Mouse (Mus musculus) midbrain, embryonic 12.5 days (tissue): Measurements from ENCODE around the gene Abcb8. TPM values are rescaled to one million over a fixed set of nuclear protein-coding genes. Genes with fewer than 3 reads are reported as not detected.

Experiments used
- ATAC-seq: fragments of 200-750 bp; cut with Nextera tagmentation; 2 replicates; pipeline ENCODE4 v1.8.0; 2017; ENCODE audit warnings: low read depth, moderate TSS enrichment, moderate library complexity; ENCODE audit not compliant: low FRiP score
- H3K27ac ChIP-seq: fragments of 300-500 bp; sonication (generic); replicated peaks from 2 replicates; pipeline ENCODE4 v1.5.1; 2016; ENCODE audit warnings: mild to moderate bottlenecking
- H3K27me3 ChIP-seq: fragments of 300-500 bp; sonication (generic); 2 replicates; pipeline ENCODE4 v1.6.1; 2016; ENCODE audit warnings: mild to moderate bottlenecking
- H3K36me3 ChIP-seq: fragments of 300-500 bp; sonication (generic); 2 replicates; pipeline ENCODE4 v1.6.1; 2016
- H3K4me1 ChIP-seq: fragments of 300-500 bp; sonication (generic); 2 replicates; pipeline ENCODE4 v1.6.1; 2016
- H3K4me2 ChIP-seq: fragments of 300-500 bp; sonication (generic); replicated peaks from 2 replicates; pipeline ENCODE4 v1.6.1; 2016; ENCODE audit warnings: mild to moderate bottlenecking, moderate library complexity
- H3K4me3 ChIP-seq: fragments of 300-500 bp; sonication (generic); 2 replicates; pipeline ENCODE4 v1.5.1; 2016; ENCODE audit warnings: mild to moderate bottlenecking
- H3K9ac ChIP-seq: fragments of 300-500 bp; sonication (generic); replicated peaks from 2 replicates; pipeline ENCODE4 v1.6.1; 2016; ENCODE audit warnings: mild to moderate bottlenecking, moderate library complexity
- H3K9me3 ChIP-seq: fragments of 300-500 bp; sonication (generic); 2 replicates; pipeline ENCODE4 v1.6.1; 2016; ENCODE audit warnings: mild to moderate bottlenecking
- WGBS: fragments of 180-500 bp; shearing (Covaris S2); methylation state at CpG from one replicate; pipeline ENCODE4 v1.1.7; 2016; 5-methylcytosine and 5-hydroxymethylcytosine counted together
- polyA plus RNA-seq: library from polyadenylated mRNA; unstranded; fragments of >200 nt; fragmentation: Nextera tagmentation; extraction: Ambion mirVana; gene quantifications from 2 replicates; pipeline ENCODE4 v1.2.1, GENCODE M21; 2016

Gene Abcb8
- polyA plus RNA-seq, result 47.1 and 48.0 TPM in 2 replicates

GRCm38 (mm10) chr5:24393392-24393997, at the start of gene Abcb8:
Gene Abcb8, plus strand, starts transcription at chr5:24393663.
- Histone ChIP-seq H3K4me1 (peaks cover 11% of the 10 kb centered on the region), H3K4me3 (peak within 1 kb of the TSS; percentile 52), H3K36me3 (no peaks in the 10 kb centered on the region), H3K4me2 (peak within 1 kb of the TSS; percentile 48), H3K9me3 (no peaks in the 10 kb centered on the region), H3K27me3 (peaks cover 25% of the 10 kb centered on the region), H3K9ac (peak within 1 kb of the TSS; percentile 41), H3K27ac (peak within 1 kb of the TSS; percentile 52)
- 25% methylated on average over 7 of the region's 7 CpGs for WGBS
- no peak for ATAC-seq

DNA sequence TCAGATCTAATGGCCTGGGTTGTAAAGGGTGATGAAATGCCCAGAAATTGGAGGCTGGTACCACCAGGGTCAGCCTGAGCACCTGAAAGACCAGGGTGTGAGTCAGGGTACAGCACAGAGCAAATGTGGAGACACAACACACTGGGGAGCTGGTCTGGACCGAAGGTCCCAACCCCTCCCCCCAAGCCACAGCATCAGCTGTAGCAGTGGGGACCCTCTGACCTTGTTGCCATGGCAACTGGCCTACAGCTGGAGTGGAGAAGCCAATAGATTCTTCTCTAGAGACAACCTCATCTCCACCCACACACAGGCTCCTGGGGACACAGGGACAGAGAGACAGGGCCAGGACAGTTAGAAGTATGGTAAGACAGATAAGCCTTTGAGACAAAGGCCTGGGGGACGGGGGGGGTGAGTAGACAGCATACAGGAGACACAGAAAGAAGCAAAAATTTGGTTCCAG, 49.5 kb upstream of the Abcb8 start:
- no peaks in the 10 kb centered on the region for H3K9me3 ChIP-seq
- peak overlapping the region; percentile 39 for H3K4me2 ChIP-seq
- H3K4me3 ChIP-seq, result no peak overlapping the region
- H3K36me3 ChIP-seq, result 0 out of 2 replicates have a peak, but pooled peaks cover 4% of the 10 kb centered on the region
- H3K27ac ChIP-seq, result peak overlapping the region; percentile 95
- peaks cover 29% of the 10 kb centered on the region for H3K27me3 ChIP-seq
- 5% methylated on average over 2 of the region's 2 CpGs for WGBS
- H3K9ac ChIP-seq, result peak overlapping the region; percentile 54
- peak; percentile 68 for ATAC-seq
- peaks cover 60% of the 10 kb centered on the region for H3K4me1 ChIP-seq

- Histone ChIP-seq H3K4me3 (peak overlapping the region; percentile 13; the same call in 1 of the 2 replicates), H3K4me1 (peaks cover 65% of the 10 kb centered on the region), H3K27me3 (peaks cover 35% of the 10 kb centered on the region), H3K4me2 (peak overlapping the region; percentile 39), H3K9me3 (no peaks in the 10 kb centered on the region), H3K27ac (peak overlapping the region; percentile 95), H3K9ac (peak overlapping the region; percentile 54), H3K36me3 (0 out of 2 replicates have a peak, but pooled peaks cover 4% of the 10 kb centered on the region)
- 6% methylated on average over 12 of the region's 12 CpGs for WGBS
- ATAC-seq, result peak; percentile 57
These were observed 48.9 kb upstream of the Abcb8 start for GRCm38 (mm10) chr5:24344477-24345051.

- WGBS, result 92% methylated on average over 7 of the region's 7 CpGs
- H3K9ac ChIP-seq, result no peak overlapping the region
- H3K36me3 ChIP-seq, result 0 out of 2 replicates have a peak, but pooled peaks cover 4% of the 10 kb centered on the region
- peaks cover 48% of the 10 kb centered on the region for H3K27me3 ChIP-seq
- ATAC-seq, result no peak
- no peak overlapping the region for H3K4me2 ChIP-seq
- peaks cover 78% of the 10 kb centered on the region for H3K4me1 ChIP-seq
- H3K27ac ChIP-seq, result no peak overlapping the region
- no peak overlapping the region for H3K4me3 ChIP-seq
- no peaks in the 10 kb centered on the region for H3K9me3 ChIP-seq
These were observed 47.1 kb upstream of the Abcb8 start for GRCm38 (mm10) chr5:24346313-24346712.

- Histone ChIP-seq H3K4me1 (peaks cover 75% of the 10 kb centered on the region), H3K27ac (no peak overlapping the region), H3K27me3 (peaks cover 48% of the 10 kb centered on the region), H3K9ac (peak overlapping the region; percentile 21; the same call in 1 of the 2 replicates), H3K36me3 (0 out of 2 replicates have a peak, but pooled peaks cover 4% of the 10 kb centered on the region), H3K4me3 (peak overlapping the region; percentile 53; the same call in 1 of the 2 replicates), H3K4me2 (peak overlapping the region; percentile 99), H3K9me3 (no peaks in the 10 kb centered on the region)
- ATAC-seq, result no peak
- 65% methylated on average over 7 of the region's 7 CpGs for WGBS
These were observed 46.1 kb upstream of the Abcb8 start for GRCm38 (mm10) chr5:24347186-24347875.

DNA sequence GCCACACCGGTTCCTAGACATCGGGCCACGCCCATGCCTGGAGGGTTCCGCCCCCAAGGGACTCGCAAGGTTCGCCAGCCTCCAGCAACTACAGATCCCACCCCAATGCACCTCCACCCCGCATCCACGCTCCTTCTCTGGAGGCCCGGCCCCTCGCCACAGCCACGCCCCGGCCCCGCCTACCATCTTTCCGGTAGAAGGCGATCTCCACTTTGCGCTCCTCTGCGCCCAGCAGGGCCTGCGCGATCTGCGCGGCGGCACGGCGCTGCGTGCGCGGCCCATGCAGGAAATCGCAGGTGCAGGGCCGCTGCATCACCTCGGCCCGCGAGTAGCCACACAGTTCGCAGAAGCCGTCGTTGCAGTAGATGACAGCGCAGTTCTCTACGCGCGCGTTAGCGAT, 45.3 kb upstream of the Abcb8 start:
- WGBS, result under 1% methylated on average over 41 of the region's 41 CpGs
- H3K36me3 ChIP-seq, result 0 out of 2 replicates have a peak, but pooled peaks cover 4% of the 10 kb centered on the region
- peaks cover 76% of the 10 kb centered on the region for H3K4me1 ChIP-seq
- H3K27ac ChIP-seq, result peak overlapping the region; percentile 31
- no peaks in the 10 kb centered on the region for H3K9me3 ChIP-seq
- peak overlapping the region; percentile 53 for H3K4me3 ChIP-seq
- H3K4me2 ChIP-seq, result peak overlapping the region; percentile 99
- peaks cover 46% of the 10 kb centered on the region for H3K27me3 ChIP-seq
- peak overlapping the region; percentile 68 for H3K9ac ChIP-seq
- ATAC-seq, result no peak

DNA sequence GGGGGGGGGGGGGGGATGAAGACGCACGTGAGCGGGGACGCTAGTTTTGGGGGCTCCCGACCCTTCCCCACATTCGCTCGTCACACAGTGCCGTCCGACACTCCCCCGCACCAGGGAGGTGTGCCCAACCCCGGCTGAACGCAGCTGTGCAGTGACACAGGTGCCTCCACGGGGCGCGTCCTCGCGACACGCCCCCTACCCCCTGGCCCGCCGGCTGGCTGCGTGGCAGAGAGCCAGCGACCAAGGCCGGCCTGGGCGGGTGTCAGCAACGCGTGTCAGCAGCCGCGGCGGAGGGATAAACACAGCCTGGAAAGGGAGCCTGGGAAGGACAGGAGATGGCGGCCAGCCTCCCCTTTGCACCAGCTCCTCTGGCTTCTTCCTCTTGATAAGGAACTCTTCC, 44.9 kb upstream of the Abcb8 start:
- Histone ChIP-seq H3K27ac (peak overlapping the region; percentile 31), H3K36me3 (0 out of 2 replicates have a peak, but pooled peaks cover 4% of the 10 kb centered on the region), H3K27me3 (peaks cover 45% of the 10 kb centered on the region), H3K9me3 (no peaks in the 10 kb centered on the region), H3K9ac (peak overlapping the region; percentile 68), H3K4me3 (peak overlapping the region; percentile 53), H3K4me2 (peak overlapping the region; percentile 99), H3K4me1 (peaks cover 76% of the 10 kb centered on the region)
- ATAC-seq, result no peak
- under 1% methylated on average over 20 of the region's 30 CpGs for WGBS

GRCm38 (mm10) chr5:24350073-24350472, 43.4 kb upstream of the Abcb8 start:
- 41% methylated on average over 3 of the region's 3 CpGs for WGBS
- H3K27me3 ChIP-seq, result peaks cover 55% of the 10 kb centered on the region
- ATAC-seq, result no peak
- H3K4me2 ChIP-seq, result peak overlapping the region; percentile 99
- no peaks in the 10 kb centered on the region for H3K9me3 ChIP-seq
- peak overlapping the region; percentile 95 for H3K9ac ChIP-seq
- peak overlapping the region; percentile 82 for H3K4me3 ChIP-seq
- peaks cover 70% of the 10 kb centered on the region for H3K4me1 ChIP-seq
- H3K36me3 ChIP-seq, result 0 out of 2 replicates have a peak, but pooled peaks cover 4% of the 10 kb centered on the region
- no peak overlapping the region for H3K27ac ChIP-seq

- WGBS, result 45% methylated on average over 12 of the region's 15 CpGs
- peak; percentile 1; the same call in 1 of the 2 replicates for ATAC-seq
- Histone ChIP-seq H3K9me3 (no peaks in the 10 kb centered on the region), H3K4me2 (peak overlapping the region; percentile 99), H3K4me1 (peaks cover 64% of the 10 kb centered on the region), H3K36me3 (0 out of 2 replicates have a peak, but pooled peaks cover 4% of the 10 kb centered on the region), H3K27ac (peak overlapping the region; percentile 98), H3K27me3 (peaks cover 55% of the 10 kb centered on the region), H3K9ac (peak overlapping the region; percentile 95), H3K4me3 (peak overlapping the region; percentile 82)
These were observed 42.8 kb upstream of the Abcb8 start for GRCm38 (mm10) chr5:24350531-24351250.

DNA sequence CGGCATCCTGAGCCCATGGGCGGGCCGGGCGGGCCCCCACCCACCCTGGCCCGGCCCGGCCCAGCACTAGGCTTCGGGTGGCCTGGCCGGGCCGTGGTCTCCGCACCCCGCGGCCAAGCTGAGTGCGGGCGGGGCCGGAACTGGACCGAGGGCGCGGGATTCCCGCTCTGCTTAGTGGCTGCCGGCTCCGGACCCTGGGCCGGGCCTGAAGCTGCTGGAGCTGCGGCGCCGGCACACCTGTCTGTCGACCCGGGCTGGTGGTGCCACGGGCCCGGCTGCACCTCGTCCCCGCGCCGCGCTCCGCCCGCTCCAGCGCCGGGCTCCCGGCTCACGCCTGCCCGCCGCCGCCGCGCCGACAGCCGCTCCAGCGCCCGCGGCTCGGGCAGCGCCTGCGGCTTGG, 42.2 kb upstream of the Abcb8 start, which contains the start of gene Kcnh2:
Gene Kcnh2 (minus strand): TSS at position 327 of the 400 bp plus-strand sequence.
- H3K9ac ChIP-seq, result peak within 1 kb of the TSS; percentile 95
- H3K9me3 ChIP-seq, result no peaks in the 10 kb centered on the region
- WGBS, result under 1% methylated on average over 34 of the region's 53 CpGs
- H3K27ac ChIP-seq, result peak within 1 kb of the TSS; percentile 98
- H3K4me1 ChIP-seq, result peaks cover 63% of the 10 kb centered on the region
- H3K4me3 ChIP-seq, result peak within 1 kb of the TSS; percentile 82
- peaks cover 53% of the 10 kb centered on the region for H3K27me3 ChIP-seq
- H3K36me3 ChIP-seq, result 0 out of 2 replicates have a peak, but pooled peaks cover under 1% of the 10 kb centered on the region
- peak within 1 kb of the TSS; percentile 99 for H3K4me2 ChIP-seq
- ATAC-seq, result peak; percentile 52

GRCm38 (mm10) chr5:24351701-24352171, 41.7 kb upstream of the Abcb8 start:
- H3K27ac ChIP-seq, result peak overlapping the region; percentile 98
- no peaks in the 10 kb centered on the region for H3K9me3 ChIP-seq
- peaks cover 49% of the 10 kb centered on the region for H3K27me3 ChIP-seq
- H3K4me2 ChIP-seq, result peak overlapping the region; percentile 99
- H3K4me3 ChIP-seq, result peak overlapping the region; percentile 82
- ATAC-seq, result peak; percentile 82
- peak overlapping the region; percentile 95 for H3K9ac ChIP-seq
- no peaks in the 10 kb centered on the region for H3K36me3 ChIP-seq
- WGBS, result 0% methylated on average over 38 of the region's 41 CpGs
- H3K4me1 ChIP-seq, result peaks cover 63% of the 10 kb centered on the region
